Mouse (Mus musculus) bone marrow macrophage, adult 2 months (primary cell): ENCODE measurements around the gene Rbms3. TPM values are rescaled to one million over a fixed set of nuclear protein-coding genes. Genes with fewer than 3 reads are reported as not detected.

Source experiments
- H3K27ac ChIP-seq: 2 replicates; pipeline ENCODE4 v1.5.1; 2012; ENCODE audit warnings: low read depth, low read length; ENCODE audit not compliant: insufficient read depth
- H3K4me1 ChIP-seq: 2 replicates; pipeline ENCODE4 v1.6.1; 2012; ENCODE audit warnings: low read length; ENCODE audit not compliant: control insufficient read depth, insufficient read depth
- H3K4me3 ChIP-seq: 2 replicates; pipeline ENCODE4 v1.5.1; 2012; ENCODE audit warnings: mild to moderate bottlenecking, low read length, moderate library complexity; ENCODE audit not compliant: insufficient read depth
- CTCF ChIP-seq: IDR thresholded peaks from 2 replicates; pipeline ENCODE4 v1.5.1; 2012; ENCODE audit warnings: low read depth, mild to moderate bottlenecking, low read length, moderate library complexity
- POLR2A ChIP-seq: IDR thresholded peaks from 2 replicates; pipeline ENCODE4 v1.6.1; 2012; ENCODE audit warnings: mild to moderate bottlenecking, low read depth, low read length, borderline replicate concordance
- polyA plus RNA-seq: library from polyadenylated mRNA; stranded (reverse); fragments of >200 nt; gene quantifications from 2 replicates; pipeline ENCODE4 v1.2.4, GENCODE M21; 2012; ENCODE audit not compliant: missing spikeins, insufficient read depth, insufficient read length

Rbms3 gene
- polyA plus RNA-seq = 0.13 TPM in 1 of 2 replicates, not detected in the other

DNA sequence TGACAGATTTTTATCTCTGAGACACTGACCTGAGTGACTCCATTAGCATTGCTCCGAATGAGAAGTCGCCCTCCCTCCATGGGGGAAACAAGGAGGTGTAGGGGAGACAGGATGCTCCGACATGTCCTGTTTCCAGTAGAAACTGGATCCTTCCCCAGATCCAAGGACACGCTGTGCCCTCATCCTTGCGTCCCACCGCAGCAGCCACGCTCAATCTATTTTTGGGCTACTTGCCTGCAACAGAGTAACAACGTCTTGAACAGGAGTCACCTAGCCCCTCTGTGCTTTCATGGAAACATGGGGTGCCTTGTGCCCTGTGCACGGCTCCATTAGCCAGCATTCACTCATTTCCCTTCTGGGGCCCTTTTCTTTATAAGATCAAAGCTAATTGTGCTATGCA lies at the start of gene Rbms3:
Gene Rbms3 (minus strand): TSS at position 143 of the 400 bp plus-strand sequence.
- Histone ChIP-seq H3K4me3 (no peak within 1 kb of the TSS), H3K27ac (no peak within 1 kb of the TSS), H3K4me1 (no peaks in the 10 kb centered on the region)
- TF ChIP-seq CTCF (no peak), POLR2A (no peak)

DNA sequence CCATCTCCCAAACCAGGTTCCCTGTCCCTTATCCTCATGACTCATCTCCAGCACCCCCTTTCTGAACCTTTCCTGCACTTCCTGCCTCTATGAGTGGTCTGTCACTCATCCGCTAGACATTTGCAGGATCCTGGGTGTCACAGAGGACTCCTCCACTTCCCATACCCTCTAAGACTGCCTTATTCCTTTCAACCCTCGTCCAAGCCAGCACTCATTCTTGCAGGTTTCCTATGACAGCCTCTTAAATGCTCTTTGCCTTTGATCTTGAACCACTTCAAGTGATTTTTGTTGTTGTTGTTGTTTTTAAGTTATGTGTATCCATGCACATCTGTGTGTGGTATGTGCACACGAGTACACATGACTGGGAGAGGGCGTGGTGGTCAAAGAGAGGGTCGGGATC lies 43.6 kb upstream of the Rbms3 start:
- H3K4me3 ChIP-seq = no peak overlapping the region
- H3K27ac ChIP-seq = no peak overlapping the region
- TF ChIP-seq CTCF (no peak), POLR2A (no peak)
- H3K4me1 ChIP-seq = no peaks in the 10 kb centered on the region

DNA sequence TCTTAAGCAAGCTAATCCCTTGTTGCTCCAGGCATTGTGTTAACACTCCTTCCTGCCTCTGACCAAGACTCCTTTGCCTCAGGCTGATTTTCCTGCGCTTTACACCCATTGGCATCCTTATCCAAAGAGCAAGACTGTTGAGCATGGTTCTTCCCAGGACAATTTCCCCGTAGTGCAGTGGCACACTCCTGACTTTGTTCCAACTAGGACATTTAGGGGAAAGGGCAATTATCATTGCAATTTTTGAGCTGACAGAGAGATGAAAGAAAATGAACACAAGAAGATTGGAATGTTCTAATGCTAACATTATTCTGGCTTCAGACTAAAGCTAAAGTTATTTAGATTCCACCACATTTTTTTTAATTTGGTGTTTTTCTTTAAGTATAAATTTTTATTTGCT lies 24.9 kb upstream of the Rbms3 start:
- Histone ChIP-seq H3K4me1 (no peaks in the 10 kb centered on the region), H3K4me3 (no peak overlapping the region), H3K27ac (no peak overlapping the region)
- TF ChIP-seq POLR2A (no peak), CTCF (no peak)

DNA sequence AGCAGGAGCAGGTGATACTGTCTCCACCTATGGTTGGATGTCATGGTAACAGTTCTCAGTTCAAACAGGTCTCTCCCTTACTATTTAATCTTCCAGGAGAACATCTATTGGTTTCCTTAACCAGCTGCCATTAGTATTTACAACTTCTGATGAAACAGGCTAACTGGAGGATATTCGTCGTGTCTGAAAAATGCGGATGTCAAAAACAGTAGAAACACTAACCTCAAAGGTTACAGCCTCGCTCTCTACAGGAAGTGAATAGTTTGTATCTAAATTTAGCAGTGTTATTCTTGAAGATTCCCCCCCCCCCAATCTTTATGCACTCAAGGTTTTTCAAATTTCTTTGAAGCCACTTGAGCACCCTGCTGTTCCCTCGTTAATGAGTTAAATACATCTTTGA lies 23.9 kb upstream of the Rbms3 start:
- TF ChIP-seq POLR2A (no peak), CTCF (no peak)
- Histone ChIP-seq H3K4me3 (no peak overlapping the region), H3K4me1 (no peaks in the 10 kb centered on the region), H3K27ac (no peak overlapping the region)

DNA sequence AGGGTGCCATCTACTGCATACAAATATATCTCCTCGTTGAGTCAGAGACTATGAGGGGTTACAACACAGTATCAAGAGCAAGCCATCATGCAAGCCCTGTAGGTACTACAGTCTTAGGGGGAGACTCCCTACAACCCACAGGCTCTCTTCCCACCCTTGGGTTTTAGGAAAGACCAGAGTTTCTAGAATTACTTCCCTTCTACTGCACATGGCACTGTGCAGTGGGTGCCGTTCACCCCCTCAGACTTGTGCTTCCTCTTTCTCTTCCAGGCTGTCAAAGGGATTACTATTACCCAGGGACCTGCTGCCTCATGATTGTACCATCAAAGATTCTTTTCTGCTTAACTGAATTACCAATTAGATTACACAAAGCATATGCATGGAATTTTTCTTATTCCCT lies 16.4 kb upstream of the Rbms3 start:
- Histone ChIP-seq H3K27ac (no peak overlapping the region), H3K4me3 (no peak overlapping the region), H3K4me1 (no peaks in the 10 kb centered on the region)
- TF ChIP-seq POLR2A (no peak), CTCF (no peak)

DNA sequence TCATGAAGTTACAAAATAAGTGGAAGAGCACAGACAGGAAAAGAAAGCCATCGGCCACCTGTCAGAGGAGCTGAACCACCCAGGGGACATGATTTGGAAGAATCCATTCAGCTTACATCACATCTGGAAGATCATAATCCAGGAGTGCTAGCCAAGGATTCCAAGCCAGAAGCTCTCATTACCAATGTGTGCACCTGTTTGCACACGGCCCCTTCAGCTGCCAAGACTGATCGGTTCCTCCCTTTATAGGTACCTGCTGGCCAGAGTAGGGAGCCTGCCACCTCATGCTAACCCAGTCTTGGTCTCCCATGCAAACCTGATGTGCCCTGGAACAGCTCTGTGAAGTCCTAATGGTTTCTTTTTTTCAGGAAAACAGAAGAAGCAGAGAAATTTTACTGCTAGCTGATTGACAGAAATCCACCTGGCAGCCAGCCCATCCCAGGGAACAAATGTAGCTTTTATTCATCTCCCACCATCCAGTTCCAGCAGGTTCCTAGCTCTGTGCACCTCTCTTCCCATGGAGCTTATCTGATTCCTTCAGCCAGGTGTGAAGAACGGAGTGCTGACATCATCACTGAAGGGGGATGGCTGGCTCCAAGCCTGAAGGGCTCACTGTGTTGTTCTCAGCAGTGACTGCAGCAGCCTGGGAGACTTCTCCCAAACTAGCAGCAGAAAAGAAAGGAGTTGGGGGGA lies 11.5 kb upstream of the Rbms3 start:
- Histone ChIP-seq H3K27ac (no peak overlapping the region), H3K4me1 (no peaks in the 10 kb centered on the region), H3K4me3 (no peak overlapping the region)
- TF ChIP-seq CTCF = no peak
- TF ChIP-seq POLR2A = no peak

DNA sequence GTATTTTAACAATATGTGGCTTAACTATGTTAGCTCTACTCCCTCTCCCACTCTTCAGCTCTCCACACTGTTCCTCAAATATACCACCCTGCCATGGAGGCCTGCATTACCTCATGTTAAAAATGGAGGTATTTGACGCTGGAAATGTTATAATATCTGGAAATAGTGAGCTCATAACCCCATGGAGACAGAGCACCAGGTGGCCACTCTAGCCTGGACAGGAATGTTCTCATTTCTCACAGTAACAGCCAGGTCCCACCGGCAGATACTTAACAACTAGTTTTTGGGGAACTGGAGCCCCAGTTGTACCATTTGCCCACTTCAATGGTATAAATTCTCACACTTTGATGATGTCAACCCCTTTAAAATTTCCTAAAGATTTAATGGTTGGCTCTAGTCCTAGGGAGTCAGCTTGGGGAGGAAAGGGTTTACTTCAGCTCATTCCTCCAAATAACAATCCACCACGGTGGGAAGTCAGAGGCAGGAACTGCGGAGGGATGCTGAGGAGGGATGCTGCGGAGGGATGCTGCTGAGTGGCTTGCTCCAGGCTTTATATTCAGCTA lies 9.0 kb upstream of the Rbms3 start:
- Histone ChIP-seq H3K4me3 (no peak overlapping the region), H3K4me1 (no peaks in the 10 kb centered on the region), H3K27ac (no peak overlapping the region)
- no peak for TF ChIP-seq POLR2A

DNA sequence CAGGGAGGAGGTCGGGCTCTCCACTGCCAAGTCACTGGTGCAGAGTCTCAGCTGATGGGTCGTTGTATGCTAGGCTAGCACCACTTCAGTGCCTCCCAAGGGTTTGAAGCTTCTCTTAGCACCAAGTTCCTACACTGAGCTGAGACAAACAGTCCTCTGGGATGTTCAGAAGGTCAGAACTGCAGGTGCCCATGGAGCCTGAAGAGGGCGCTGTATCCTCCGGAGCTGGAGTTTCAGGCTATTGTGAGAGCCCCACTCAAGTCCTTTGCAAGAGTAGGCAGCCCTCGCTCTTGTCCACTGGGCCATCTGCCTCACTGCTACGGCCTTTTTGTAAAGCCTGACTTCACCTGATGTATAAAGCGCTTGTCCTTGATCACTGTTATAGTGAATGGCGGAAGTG lies 6.8 kb upstream of the Rbms3 start:
- no peak for TF ChIP-seq POLR2A
- no peak for TF ChIP-seq CTCF
- H3K4me1 ChIP-seq = no peaks in the 10 kb centered on the region
- no peak overlapping the region for H3K27ac ChIP-seq
- no peak overlapping the region for H3K4me3 ChIP-seq

DNA sequence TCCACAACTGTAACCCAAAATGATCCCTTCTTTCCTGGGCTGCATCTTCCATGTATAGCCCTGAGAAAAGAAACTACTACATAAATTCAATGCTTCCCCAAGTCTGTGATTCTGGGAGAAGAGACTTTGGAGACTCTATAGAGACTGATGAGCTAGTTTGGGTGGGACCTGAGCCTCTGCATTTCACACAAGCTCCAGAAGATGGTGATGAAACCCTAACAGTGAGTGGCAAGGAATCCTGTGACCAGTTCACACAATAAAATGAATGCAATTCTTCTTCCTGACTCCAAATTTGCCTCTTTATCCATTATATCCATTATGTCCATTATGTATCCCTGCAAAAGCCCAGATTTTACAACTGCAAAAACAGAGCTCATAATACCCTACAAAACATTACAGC lies 2.5 kb downstream of the Rbms3 start:
- Histone ChIP-seq H3K4me3 (no peak overlapping the region), H3K27ac (no peak overlapping the region), H3K4me1 (no peaks in the 10 kb centered on the region)
- TF ChIP-seq POLR2A (no peak), CTCF (no peak)

DNA sequence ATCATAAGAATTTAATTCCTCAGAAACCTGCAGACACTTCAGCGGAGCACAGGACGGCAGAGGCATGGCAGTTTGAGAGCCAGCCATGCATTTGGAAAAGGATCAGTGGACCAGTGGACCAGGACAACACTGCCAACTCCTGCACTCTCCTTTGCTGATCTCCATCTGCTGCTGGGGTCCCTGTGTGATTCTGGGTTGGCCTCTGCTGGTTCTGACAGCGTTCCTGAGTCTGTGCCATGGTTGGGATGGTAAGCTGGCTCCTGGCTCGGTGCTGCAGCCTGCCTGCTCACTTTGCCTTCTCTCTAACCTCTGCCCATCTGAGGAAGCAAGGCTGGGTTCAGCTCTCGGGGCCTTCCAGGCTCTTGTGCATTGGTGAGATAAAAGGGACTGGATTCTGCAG lies 28.9 kb downstream of the Rbms3 start:
- Histone ChIP-seq H3K4me1 (no peaks in the 10 kb centered on the region), H3K4me3 (no peak overlapping the region), H3K27ac (no peak overlapping the region)
- TF ChIP-seq CTCF = no peak
- no peak for TF ChIP-seq POLR2A
